9 mouse cellular contexts compared by ENCODE assay signal in genomic region chr8:89787050-89787905, GRCm38 (mm10).
DNase-seq lines count a peak whose midpoint lies in the region; ATAC-seq and TF ChIP-seq lines count a peak whose summit lies in the region.
"Had no signal": no experiment of that assay in that cellular context is flagged by ENCODE, and none has a peak within 500 bp of the region (broad histone marks: within the 10 kb centered on the region; RNA-seq: fewer than 3 reads in every experiment).

No protein-coding gene starts in this region.

- peak; percentile 5 to 13 for DNase-seq in lung, adult 18-20 months
- DNase-seq in lung, postnatal 4 days: no peak
- DNase-seq in hindbrain, postnatal 0 days (ENCODE audit: low spot score): peak; percentile 50
- peak; percentile 25 to 40 for DNase-seq in left cerebral cortex, adult 2 months (ENCODE audit: extremely low spot score in 1 of 2, low spot score in 2 of 2)
- DNase-seq in right cerebral cortex, postnatal 25 days: peak; percentile 32
- no peak for DNase-seq in lung, postnatal 25 days (ENCODE audit: low spot score)
- no peak for DNase-seq in thymus, postnatal 14 days

- no peaks in the 10 kb centered on the region for H3K27me3 ChIP-seq in hindbrain, postnatal 0 days (ENCODE audit: insufficient read depth, low read length)
- H3K27me3 ChIP-seq: liver, embryonic 15.5 days had no signal

- WGBS in hindbrain, postnatal 0 days: 47% methylated on average over 17 of the region's 17 CpGs

- H3K9me3 ChIP-seq in hindbrain, postnatal 0 days (ENCODE audit: low read length): no peaks in the 10 kb centered on the region
- H3K9me3 ChIP-seq: liver, embryonic 15.5 days had no signal

- no peaks in the 10 kb centered on the region for H3K4me1 ChIP-seq in hindbrain, postnatal 0 days (ENCODE audit: insufficient read depth, low read length)
- H3K4me1 ChIP-seq: liver, embryonic 15.5 days had no signal

- intact Hi-C loops in left cerebral cortex, adult 2 months (cut with DNase I): loop anchor here (5.0 to 10.0 kb wide), 3 partner anchors 155 to 992 kb away; partner anchors contain the start of gene Sall1

- peak overlapping the region; percentile 17 for H3K4me2 ChIP-seq in hindbrain, postnatal 0 days (ENCODE audit: low read depth, low read length)
- H3K4me2 ChIP-seq: liver, embryonic 15.5 days had no signal

- H3K27ac ChIP-seq in hindbrain, postnatal 0 days: no peak overlapping the region
- no peak overlapping the region for H3K27ac ChIP-seq in left cerebral cortex, adult 2 months
- H3K27ac ChIP-seq: liver, embryonic 15.5 days had no signal

- H3K4me3 ChIP-seq in hindbrain, postnatal 0 days (ENCODE audit: low read length): no peak overlapping the region
- peak overlapping the region; percentile 35 for H3K4me3 ChIP-seq in left cerebral cortex, adult 2 months
- H3K4me3 ChIP-seq: liver, embryonic 15.5 days had no signal

- ATAC-seq in hindbrain, postnatal 0 days: peak; percentile 40; the same call in 1 of the 2 replicates
- no peak for ATAC-seq in inflammation-experienced regulatory T-cells, adult 6 months

- no peaks in the 10 kb centered on the region for H3K36me3 ChIP-seq in hindbrain, postnatal 0 days (ENCODE audit: insufficient read depth, low read length)
- H3K36me3 ChIP-seq: liver, embryonic 15.5 days had no signal

- no peak overlapping the region for H3K9ac ChIP-seq in hindbrain, postnatal 0 days (replicated peaks; ENCODE audit: low read length)
- H3K9ac ChIP-seq: liver, embryonic 15.5 days had no signal

- TF ChIP-seq CTCF in hindbrain, postnatal 0 days (IDR thresholded peaks at IDR 0.05; ENCODE audit: low read depth): no peak
- no peak for TF ChIP-seq CTCF in left cerebral cortex, adult 2 months (IDR thresholded peaks at IDR 0.05)

Comparison
In these comparisons a context has a peak if more than half of its experiments do, and no peak if none do; other contexts are left out.
1. DNase-seq: peak in lung, adult 18-20 months (2 of 2), hindbrain, postnatal 0 days (single experiment), left cerebral cortex, adult 2 months (2 of 2) and right cerebral cortex, postnatal 25 days (single experiment); none in lung, postnatal 4 days (0 of 2), lung, postnatal 25 days (single experiment) and thymus, postnatal 14 days (single experiment).